Mouse (Mus musculus): ENCODE measurements around the gene Ncaph. TPM values are rescaled to one million over a fixed set of nuclear protein-coding genes. Genes with fewer than 3 reads are reported as not detected.
"Not testable (repeated sequence)": the region's sequence is repeated elsewhere in the genome, so short reads cannot be mapped to it uniquely, and the experiment has no call there.

The Ncaph gene
- total RNA-seq (2021) = 1 to 10 TPM; 8.7 to 9.8 TPM

GRCm38 (mm10) chr2:127133621-127134461, at the start of gene Ncaph:
Gene Ncaph, minus strand, starts transcription at chr2:127133954.
- intact Hi-C loops (cut with DNase I) = no loop called here
- DNase-seq = peak; percentile 93

GRCm38 (mm10) chr2:127182598-127183381, 49.0 kb upstream of the Ncaph start:
- peak; percentile 75 for DNase-seq
- intact Hi-C loops (cut with DNase I) = no loop called here

GRCm38 (mm10) chr2:127166261-127166660, 32.5 kb upstream of the Ncaph start:
- DNase-seq = not testable (repeated sequence)
- intact Hi-C loops (cut with DNase I) = loop anchor here (2.0 kb wide), 1 partner anchor 35 kb away; no protein-coding TSS in a partner anchor

- no peak for DNase-seq
- intact Hi-C loops (cut with DNase I) = loop anchor here (2.0 kb wide), 1 partner anchor 35 kb away; no protein-coding TSS in a partner anchor
Observed at GRCm38 (mm10) chr2:127165675-127166074, 31.9 kb upstream of the Ncaph start.

- DNase-seq = no peak
- intact Hi-C loops (cut with DNase I) = no loop called here
Observed at GRCm38 (mm10) chr2:127145699-127146098, 11.9 kb upstream of the Ncaph start.

GRCm38 (mm10) chr2:127143158-127144063, 9.7 kb upstream of the Ncaph start, which contains the start of gene Itpripl1:
Gene Itpripl1, minus strand, starts transcription at chr2:127143442.
- intact Hi-C loops (cut with DNase I) = no loop called here

GRCm38 (mm10) chr2:127142577-127143157, 8.9 kb upstream of the Ncaph start:
- intact Hi-C loops (cut with DNase I) = no loop called here
- DNase-seq = no peak

More at GRCm38 (mm10) chr2:127143158-127144063, 9.7 kb upstream of the Ncaph start, which contains the start of gene Itpripl1:
- DNase-seq = peak; percentile 48

GRCm38 (mm10) chr2:127142031-127142430, 8.3 kb upstream of the Ncaph start:
- intact Hi-C loops (cut with DNase I) = no loop called here

GRCm38 (mm10) chr2:127140011-127140410, 6.3 kb upstream of the Ncaph start:
- intact Hi-C loops (cut with DNase I) = no loop called here
- no peak for DNase-seq

More at GRCm38 (mm10) chr2:127142031-127142430, 8.3 kb upstream of the Ncaph start:
- DNase-seq = no peak

- intact Hi-C loops (cut with DNase I) = no loop called here
Observed at GRCm38 (mm10) chr2:127139605-127140004, 5.9 kb upstream of the Ncaph start.

GRCm38 (mm10) chr2:127139094-127139493, 5.3 kb upstream of the Ncaph start:
- intact Hi-C loops (cut with DNase I) = no loop called here
- DNase-seq = no peak

More at GRCm38 (mm10) chr2:127139605-127140004, 5.9 kb upstream of the Ncaph start:
- DNase-seq = no peak

- no peak for DNase-seq
- intact Hi-C loops (cut with DNase I) = no loop called here
Observed at GRCm38 (mm10) chr2:127138449-127138848, 4.7 kb upstream of the Ncaph start.

- no peak for DNase-seq
- intact Hi-C loops (cut with DNase I) = no loop called here
Observed at GRCm38 (mm10) chr2:127137838-127138420, 4.2 kb upstream of the Ncaph start.

GRCm38 (mm10) chr2:127136979-127137378, 3.2 kb upstream of the Ncaph start:
- intact Hi-C loops (cut with DNase I) = no loop called here
- DNase-seq = peak; percentile 59

- DNase-seq; intact Hi-C loops (cut with DNase I): not testable (repeated sequence)
Observed at GRCm38 (mm10) chr2:127135255-127135654, 1.5 kb upstream of the Ncaph start.

- intact Hi-C loops (cut with DNase I) = no loop called here
- DNase-seq = no peak
Observed at GRCm38 (mm10) chr2:127131353-127131752, 2.4 kb downstream of the Ncaph start.

GRCm38 (mm10) chr2:127128926-127129325, 4.8 kb downstream of the Ncaph start:
- intact Hi-C loops (cut with DNase I) = no loop called here
- DNase-seq = no peak

GRCm38 (mm10) chr2:127121591-127122235, 12.0 kb downstream of the Ncaph start:
- intact Hi-C loops (cut with DNase I) = no loop called here

GRCm38 (mm10) chr2:127108986-127109385, 24.8 kb downstream of the Ncaph start:
- DNase-seq = no peak
- intact Hi-C loops (cut with DNase I) = no loop called here

More at GRCm38 (mm10) chr2:127121591-127122235, 12.0 kb downstream of the Ncaph start:
- peak; percentile 11 for DNase-seq

Data from left cerebral cortex, postnatal 4 days (tissue).